Mouse (Mus musculus) CH12.LX (cell line): ENCODE data around the gene Acer3. TPM values are rescaled to one million over a fixed set of nuclear protein-coding genes. Genes with fewer than 3 reads are reported as not detected.
A peak's percentile ranks its signal among the peaks of the same experiment; 100 is the strongest.

Experiments
- DNase-seq: peaks from one replicate; pipeline ENCODE4 v3.0.0-alpha.2; 2013; ENCODE audit errors: extremely low read depth
- H3K27ac ChIP-seq: 2 replicates; pipeline ENCODE4 v1.5.1; 2012; ENCODE audit warnings: low read depth, mild to moderate bottlenecking, control low read depth, moderate library complexity; ENCODE audit not compliant: insufficient read depth
- H3K27me3 ChIP-seq: replicated peaks from 2 replicates; pipeline ENCODE3; 2012; ENCODE audit warnings: inconsistent platforms
- H3K36me3 ChIP-seq, 2 experiments: replicated peaks in 1 of 2; 2 replicates each; pipeline versions ENCODE3 to v1.6.1; 2012; ENCODE audit warnings: inconsistent platforms in 1 of 2, low read length in 1 of 2, mild to moderate bottlenecking in 1 of 2, mixed read lengths in 1 of 2, moderate library complexity in 1 of 2; ENCODE audit not compliant: control insufficient read depth in 1 of 2, insufficient read depth in 1 of 2
- H3K4me1 ChIP-seq, 2 experiments: 2 replicates each; pipeline ENCODE4 v1.6.1; 2012; ENCODE audit warnings: inconsistent platforms in 1 of 2, moderate library complexity in 1 of 2; ENCODE audit not compliant: insufficient read depth in 2 of 2, control insufficient read depth in 1 of 2
- H3K4me2 ChIP-seq: 2 replicates; pipeline ENCODE4 v1.6.1; 2012; ENCODE audit warnings: low read depth, mild to moderate bottlenecking, control low read depth; ENCODE audit not compliant: poor library complexity, insufficient read depth, severe bottlenecking
- H3K4me3 ChIP-seq, 3 experiments: fragments of 150-350 bp in 1 of 3; sonication (generic) in 1 of 3; replicated peaks in 1 of 3; 2 replicates each; pipeline versions ENCODE3 to v1.5.1; 2011 to 2012; ENCODE audit warnings: low read depth in 2 of 3, low read length in 2 of 3, mild to moderate bottlenecking in 2 of 3, moderate library complexity in 2 of 3, control low read depth in 1 of 3, improper control_type of control experiment in 1 of 3, inconsistent platforms in 1 of 3, mixed read lengths in 1 of 3; ENCODE audit not compliant: poor library complexity in 1 of 3
- H3K79me2 ChIP-seq: replicated peaks from 2 replicates; pipeline ENCODE4 v1.6.1; 2012; ENCODE audit warnings: mild to moderate bottlenecking, moderate library complexity; ENCODE audit not compliant: control insufficient read depth, poor library complexity, insufficient read depth, severe bottlenecking; ENCODE audit errors: extremely low read depth
- H3K9ac ChIP-seq: 2 replicates; pipeline ENCODE4 v1.6.1; 2012; ENCODE audit warnings: low read depth, mild to moderate bottlenecking, control low read depth, moderate library complexity; ENCODE audit not compliant: insufficient read depth
- H3K9me3 ChIP-seq: replicated peaks from 2 replicates; pipeline ENCODE3; 2012; ENCODE audit warnings: low read length, inconsistent platforms, mixed read lengths
- CHD2 ChIP-seq: IDR thresholded peaks from 2 replicates; pipeline ENCODE4 v1.6.1; 2011; ENCODE audit warnings: low read length, improper control_type of control experiment
- CTCF ChIP-seq, 2 experiments: IDR thresholded peaks in 1 of 2; conservative IDR thresholded peaks in 1 of 2; 2 replicates each; pipeline ENCODE4 v1.5.1; 2011 to 2012; ENCODE audit warnings: low read depth in 2 of 2, low read length in 2 of 2, improper control_type of control experiment in 1 of 2, inconsistent platforms in 1 of 2, mild to moderate bottlenecking in 1 of 2, moderate library complexity in 1 of 2
- E2F4 ChIP-seq: IDR thresholded peaks from 2 replicates; pipeline ENCODE4 v1.6.1; 2011; ENCODE audit warnings: low read depth, low read length, improper control_type of control experiment; ENCODE audit not compliant: insufficient replicate concordance
- ELF1 ChIP-seq: IDR thresholded peaks from 2 replicates; pipeline ENCODE4 v1.6.1; 2014; ENCODE audit warnings: low read depth, mild to moderate bottlenecking, inconsistent platforms, low read length, improper control_type of control experiment
- JUND ChIP-seq: conservative IDR thresholded peaks from 2 replicates; pipeline ENCODE4 v1.6.1; 2011; ENCODE audit warnings: low read depth, low read length, improper control_type of control experiment
- MAX ChIP-seq: IDR thresholded peaks from 2 replicates; pipeline ENCODE4 v1.6.1; 2011; ENCODE audit warnings: low read length, improper control_type of control experiment
- MAZ ChIP-seq: IDR thresholded peaks from 2 replicates; pipeline ENCODE4 v1.6.1; 2012; ENCODE audit warnings: low read depth, mild to moderate bottlenecking, inconsistent platforms, low read length, improper control_type of control experiment, moderate library complexity
- NRF1 ChIP-seq: IDR thresholded peaks from 2 replicates; pipeline ENCODE4 v1.6.1; 2014; ENCODE audit warnings: low read depth, mild to moderate bottlenecking, inconsistent platforms, low read length, improper control_type of control experiment, moderate library complexity
- POLR2A ChIP-seq: IDR thresholded peaks from 2 replicates; pipeline ENCODE4 v1.6.1; 2011; ENCODE audit warnings: low read depth, mild to moderate bottlenecking, improper control_type of control experiment, low read length
- RAD21 ChIP-seq: IDR thresholded peaks from 2 replicates; pipeline ENCODE4 v1.6.1; 2011; ENCODE audit warnings: low read depth, mild to moderate bottlenecking, low read length, improper control_type of control experiment, moderate library complexity
- RCOR1 ChIP-seq: conservative IDR thresholded peaks from 2 replicates; pipeline ENCODE4 v1.6.1; 2012; ENCODE audit warnings: low read depth, mild to moderate bottlenecking, inconsistent platforms, low read length, improper control_type of control experiment
- SIN3A ChIP-seq: IDR thresholded peaks from 2 replicates; pipeline ENCODE4 v1.6.1; 2012; ENCODE audit warnings: low read length, improper control_type of control experiment, inconsistent platforms
- SMC3 ChIP-seq: IDR thresholded peaks from 2 replicates; pipeline ENCODE4 v1.6.1; 2011; ENCODE audit warnings: low read depth, low read length, improper control_type of control experiment
- TBP ChIP-seq: conservative IDR thresholded peaks from 2 replicates; pipeline ENCODE4 v1.6.1; 2011; ENCODE audit warnings: low read depth, low read length, improper control_type of control experiment
- TCF12 ChIP-seq: IDR thresholded peaks from 2 replicates; pipeline ENCODE4 v1.6.1; 2014; ENCODE audit warnings: low read depth, mild to moderate bottlenecking, inconsistent platforms, low read length, improper control_type of control experiment
- USF2 ChIP-seq: conservative IDR thresholded peaks from 2 replicates; pipeline ENCODE4 v1.6.1; 2011; ENCODE audit warnings: low read depth, low read length, improper control_type of control experiment
- ZC3H11A ChIP-seq: IDR thresholded peaks from 2 replicates; pipeline ENCODE4 v1.6.1; 2012; ENCODE audit warnings: low read depth, mild to moderate bottlenecking, inconsistent platforms, low read length, improper control_type of control experiment
- ZMIZ1 ChIP-seq: IDR thresholded peaks from 2 replicates; pipeline ENCODE4 v1.6.1; 2012; ENCODE audit warnings: low read depth, mild to moderate bottlenecking, inconsistent platforms, low read length, improper control_type of control experiment
- ZNF384 ChIP-seq: IDR thresholded peaks from 2 replicates; pipeline ENCODE4 v1.6.1; 2012; ENCODE audit warnings: low read depth, low read length, improper control_type of control experiment, inconsistent platforms
- dilution Hi-C: fragments of 300-500 bp; cut with MboI; formaldehyde crosslinking; loops from 2 replicates; pipeline ENCODE4 v1.14.3; 2020; ENCODE audit warnings: low sequenced_read_pairs; ENCODE audit not compliant: extremely low pct_unique_long_range_greater_than_20kb, extremely low pct_ligation_motif_present
- in situ Hi-C: fragments of 300-500 bp; cut with MboI; formaldehyde crosslinking; loops from 3 replicates; pipeline ENCODE4 v1.14.3; 2019; ENCODE audit warnings: low sequenced_read_pairs, low pct_ligation_motif_present, low pct_unique_long_range_greater_than_20kb, mixed read lengths
- polyA plus RNA-seq: library from polyadenylated mRNA; unstranded; fragments of >175 nt; gene quantifications from 2 replicates; pipeline ENCODE4 v1.2.1, GENCODE M21; 2012; ENCODE audit warnings: low read depth; ENCODE audit not compliant: insufficient read length
- total RNA-seq, 2 experiments: library from RNA; depleted of rRNA; stranded (reverse); fragments of 300-350 nt in 1 of 2; fragments of >200 nt in 1 of 2; gene quantifications; 2 replicates each; pipeline ENCODE4 v1.2.3; 2012 to 2014

Gene Acer3
- total and polyA plus RNA-seq, 3 experiments, result 10.7 to 16.6 (median 14.4) TPM

- no peak overlapping the region for H3K4me2 ChIP-seq
- no peak overlapping the region for H3K4me3 ChIP-seq
- peaks cover 8% of the 10 kb centered on the region for H3K9me3 ChIP-seq
- no peak overlapping the region for H3K27ac ChIP-seq
- DNase-seq, result no peak
- no peak overlapping the region for H3K9ac ChIP-seq
- dilution Hi-C loops, result no loop called here
- in situ Hi-C loops, result loop anchor here (5.0 kb wide), 1 partner anchor 49 kb away; no protein-coding TSS in a partner anchor
- H3K36me3 ChIP-seq, result no peaks in the 10 kb centered on the region
- TF ChIP-seq TCF12, result no peak
- peak; percentile 76 for TF ChIP-seq RAD21
- TF ChIP-seq SMC3, result peak; percentile 76
- peak in 1 of 2 experiments; percentile 83; a peak in 2 of 4 replicates for TF ChIP-seq CTCF (conservative IDR thresholded peaks at IDR 0.05 in 1 of 2, IDR thresholded peaks at IDR 0.05 in 1 of 2; ENCODE audit: low read depth in 2 of 2, low read length in 2 of 2)
- TF ChIP-seq ZC3H11A, result peak; percentile 6; the same call in 1 of the 2 replicates
- no peaks in the 10 kb centered on the region for H3K79me2 ChIP-seq
- peaks cover 0 to 6% of the 10 kb centered on the region in 2 experiments; a peak in 2 of 4 replicates for H3K4me1 ChIP-seq
- H3K27me3 ChIP-seq, result no peaks in the 10 kb centered on the region
Observed at GRCm38 (mm10) chr7:98191571-98192250, 129.3 kb downstream of the Acer3 start.

DNA sequence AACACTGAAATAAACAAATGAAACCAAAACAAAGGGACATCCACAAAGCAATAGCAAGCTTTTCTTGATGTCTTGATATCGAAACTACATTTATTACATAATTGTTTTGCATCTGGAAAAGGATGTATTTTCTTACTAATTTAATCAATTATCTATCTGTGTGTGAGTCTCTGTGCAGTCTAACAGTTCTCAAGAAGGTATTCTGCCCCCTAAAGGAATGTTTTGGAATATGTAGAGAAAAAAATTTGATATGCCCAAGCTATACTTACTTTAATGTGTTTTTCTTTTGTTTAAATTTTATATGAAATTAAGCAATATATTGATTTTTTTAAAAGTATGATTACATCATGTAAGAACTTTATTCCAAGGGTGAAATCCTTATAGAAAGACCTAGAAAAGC lies 130.4 kb downstream of the Acer3 start:
- dilution Hi-C loops, result no loop called here
- Histone ChIP-seq H3K27me3 (no peaks in the 10 kb centered on the region), H3K36me3 (no peaks in the 10 kb centered on the region), H3K4me3 (no peak overlapping the region), H3K27ac (no peak overlapping the region), H3K4me2 (no peak overlapping the region), H3K4me1 (peaks cover 0 to 6% of the 10 kb centered on the region in 2 experiments; a peak in 2 of 4 replicates), H3K9ac (no peak overlapping the region), H3K9me3 (peaks cover 8% of the 10 kb centered on the region), H3K79me2 (no peaks in the 10 kb centered on the region)
- DNase-seq, result no peak
- TF ChIP-seq SMC3, result peak; percentile 21
- TF ChIP-seq CTCF (conservative IDR thresholded peaks at IDR 0.05 in 1 of 2, IDR thresholded peaks at IDR 0.05 in 1 of 2; ENCODE audit: low read depth in 2 of 2, low read length in 2 of 2), result peak in 1 of 2 experiments; percentile 53; a peak in 2 of 4 replicates
- TF ChIP-seq RAD21, result peak; percentile 21
- no peak for TF ChIP-seq POLR2A
- TF ChIP-seq ZNF384, result peak; percentile 74; the same call in 1 of the 2 replicates
- no peak for TF ChIP-seq JUND
- in situ Hi-C loops, result loop anchor here (5.0 kb wide), 1 partner anchor 48 kb away; no protein-coding TSS in a partner anchor

DNA sequence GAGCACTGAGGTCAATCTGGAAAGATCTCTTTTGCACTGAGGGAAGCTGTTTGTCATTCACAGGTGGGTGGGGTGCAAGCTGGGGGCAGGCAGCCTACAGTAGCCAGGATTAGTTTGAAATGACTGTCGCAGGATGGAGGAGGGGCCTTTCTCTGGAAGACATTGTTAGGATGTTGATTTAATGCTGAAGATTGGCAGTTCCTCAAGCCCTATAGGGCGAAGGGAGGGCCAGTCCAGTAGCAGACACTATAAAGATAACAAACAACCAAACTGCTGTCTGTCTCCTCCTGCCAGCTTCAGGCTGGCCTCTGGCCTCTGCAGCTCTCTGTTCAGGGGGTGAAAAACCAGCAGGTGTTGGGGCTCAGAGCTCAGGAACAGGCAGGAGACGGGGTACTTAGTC lies 131.3 kb downstream of the Acer3 start:
- no peak for DNase-seq
- Histone ChIP-seq H3K79me2 (no peaks in the 10 kb centered on the region), H3K4me3 (no peak overlapping the region), H3K27ac (no peak overlapping the region), H3K36me3 (no peaks in the 10 kb centered on the region), H3K27me3 (no peaks in the 10 kb centered on the region), H3K4me2 (no peak overlapping the region), H3K9ac (no peak overlapping the region), H3K9me3 (peaks cover 8% of the 10 kb centered on the region), H3K4me1 (peaks cover 0 to 6% of the 10 kb centered on the region in 2 experiments; a peak in 2 of 4 replicates)
- dilution Hi-C loops (no loop called here), in situ Hi-C loops (loop anchor here (5.0 kb wide), 1 partner anchor 47 kb away; no protein-coding TSS in a partner anchor)
- TF ChIP-seq NRF1 (no peak), ZNF384 (no peak), POLR2A (no peak), SIN3A (no peak), RCOR1 (no peak), ZC3H11A (no peak), TCF12 (no peak), MAX (no peak), CHD2 (no peak), MAZ (no peak), USF2 (no peak), TBP (no peak), CTCF (conservative IDR thresholded peaks at IDR 0.05 in 1 of 2, IDR thresholded peaks at IDR 0.05 in 1 of 2; ENCODE audit: low read depth in 2 of 2, low read length in 2 of 2) (no peak), ELF1 (no peak), ZMIZ1 (no peak), E2F4 (no peak)
